Mouse (Mus musculus) small intestine, adult 2 months (tissue): ENCODE measurements around the gene AI597479.

Experiments used
- CTCF ChIP-seq: fragments of 200-500 bp; IDR thresholded peaks from 2 replicates; pipeline ENCODE4 v1.5.1; 2012; ENCODE audit warnings: low read depth, mild to moderate bottlenecking, control low read depth, inconsistent platforms, low read length, moderate library complexity, mixed read lengths; ENCODE audit not compliant: insufficient replicate concordance, insufficient read length; ENCODE audit errors: extremely low read depth
- POLR2A ChIP-seq: fragments of 200-500 bp; IDR thresholded peaks from 2 replicates; pipeline ENCODE4 v1.6.1; 2012; ENCODE audit warnings: low read depth, mild to moderate bottlenecking, control low read depth, inconsistent platforms, low read length, moderate library complexity

- TF ChIP-seq CTCF (no peak), POLR2A (no peak)
Observed at GRCm38 (mm10) chr1:43162394-43162793, 63.9 kb downstream of the AI597479 start.
